Mouse (Mus musculus) gastrocnemius, adult 18-20 months (tissue): ENCODE results near the gene Pip4k2a. TPM values are rescaled to one million over a fixed set of nuclear protein-coding genes. Genes with fewer than 3 reads are reported as not detected.
"Not testable (repeated sequence)": the region's sequence is repeated elsewhere in the genome, so short reads cannot be mapped to it uniquely, and the experiment has no call there.

Experiments
- DNase-seq: peaks from one replicate; pipeline ENCODE4 v3.0.0; 2021; ENCODE audit warnings: low spot score
- long read RNA-seq, 2 experiments: library from polyadenylated mRNA; stranded (forward); transcript quantifications; one replicate each; pipeline ENCODE4 v2.0.0; 2021
- total RNA-seq, 2 experiments: library from RNA; stranded (reverse); gene quantifications; 2 replicates each; pipeline ENCODE4 v1.2.3; 2021

Pip4k2a gene
- 1 to 10 TPM; 2.6 to 2.7 TPM for total RNA-seq
- long read RNA-seq, experiment 1, transcript Pip4k2a-201 (10 exons, 3,477 nt): major isoform, 6 of 6 reads
- long read RNA-seq, experiment 1, partial matches to known transcripts: 0 of 6 reads
- long read RNA-seq, experiment 1, other reads (novel, unspliced or antisense): 0 of 6 reads
- long read RNA-seq, experiment 2, partial matches to known transcripts: 0 of 4 reads
- long read RNA-seq, experiment 2, other reads (novel, unspliced or antisense): 1 of 4 reads

GRCm38 (mm10) chr2:18998054-18998478 lies at the start of gene Pip4k2a, which contains the start of gene 4930426L09Rik:
Pip4k2a (minus strand) TSS chr2:18998126.
4930426L09Rik (plus strand) TSS chr2:18998343.
- peak; percentile 89 for DNase-seq

DNA sequence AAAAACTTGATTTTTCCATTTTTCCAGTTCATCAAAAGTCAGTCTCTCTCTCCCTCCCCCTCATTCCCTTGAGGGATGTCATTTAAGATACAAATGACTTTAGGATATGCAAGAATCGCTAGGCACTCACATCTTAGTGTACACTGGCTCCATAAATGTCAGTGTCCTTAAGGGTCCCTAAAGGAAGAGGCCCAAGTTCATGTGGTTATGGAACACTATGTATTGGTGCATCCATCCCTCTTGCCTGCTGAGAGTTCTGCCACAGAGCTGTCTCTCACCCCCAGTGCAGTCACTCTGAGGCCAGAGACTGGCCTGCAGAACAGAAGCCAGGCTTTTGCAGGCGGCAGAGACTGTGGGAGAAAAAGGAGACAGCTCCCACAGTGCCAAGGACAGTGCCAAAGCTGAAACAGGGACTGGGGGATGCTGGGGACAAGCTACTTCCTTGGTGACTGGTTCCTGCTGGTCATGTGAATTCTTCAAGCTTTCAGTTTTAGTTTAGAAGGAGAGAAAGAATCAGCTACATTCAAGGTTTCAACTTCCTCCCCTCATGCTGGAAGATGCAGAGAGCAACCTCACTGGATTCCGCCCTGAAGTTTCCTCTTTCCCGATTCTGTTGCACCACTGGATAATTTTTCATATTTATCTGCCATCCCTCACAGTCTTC lies 40.1 kb upstream of the Pip4k2a start:
- no peak for DNase-seq

- no peak for DNase-seq
These were observed 39.5 kb upstream of the Pip4k2a start for GRCm38 (mm10) chr2:19037430-19037829.

DNA sequence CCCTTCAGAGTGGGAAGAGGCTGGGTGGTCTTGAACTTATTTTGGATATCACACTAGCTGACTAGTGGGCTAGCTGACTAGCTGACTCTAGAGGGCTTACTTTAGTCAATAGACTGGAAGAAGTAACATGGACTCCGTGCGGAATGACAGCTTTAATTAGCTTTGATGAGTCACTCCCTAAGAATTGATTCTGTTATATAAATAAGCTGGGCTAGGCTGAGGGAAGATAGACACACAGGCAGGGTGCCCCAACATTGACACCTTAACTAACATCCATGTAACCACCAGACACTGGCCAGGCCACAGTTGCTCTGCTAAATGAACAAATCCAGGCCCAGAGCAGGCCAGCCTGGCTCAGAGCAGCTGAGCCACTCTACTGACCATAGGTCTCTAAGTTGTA lies 26.9 kb upstream of the Pip4k2a start:
- no peak for DNase-seq

- DNase-seq: no peak
These were observed 20.1 kb upstream of the Pip4k2a start for GRCm38 (mm10) chr2:19018034-19018433.

GRCm38 (mm10) chr2:19016839-19017238 lies 18.9 kb upstream of the Pip4k2a start:
- no peak for DNase-seq

DNA sequence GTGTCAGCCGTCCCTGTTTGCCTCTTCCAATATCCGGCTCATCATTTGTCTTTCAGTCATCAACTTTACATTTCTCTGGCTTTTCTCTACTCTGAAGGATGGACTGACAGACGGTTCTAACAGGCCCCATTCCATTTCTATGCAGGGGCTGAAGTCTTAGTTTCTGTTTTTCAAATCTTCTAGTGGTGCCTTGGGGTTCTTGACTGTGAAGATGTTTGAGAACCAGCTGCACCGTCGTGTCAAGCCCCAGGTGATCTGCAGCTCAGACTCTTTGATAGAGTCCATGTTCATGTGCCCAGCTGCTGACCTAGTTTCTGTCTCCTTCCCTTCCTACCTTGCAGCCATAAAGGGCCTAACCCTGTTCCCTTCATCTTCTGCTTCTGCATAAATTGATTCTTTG lies 18.4 kb upstream of the Pip4k2a start:
- DNase-seq: no peak

DNA sequence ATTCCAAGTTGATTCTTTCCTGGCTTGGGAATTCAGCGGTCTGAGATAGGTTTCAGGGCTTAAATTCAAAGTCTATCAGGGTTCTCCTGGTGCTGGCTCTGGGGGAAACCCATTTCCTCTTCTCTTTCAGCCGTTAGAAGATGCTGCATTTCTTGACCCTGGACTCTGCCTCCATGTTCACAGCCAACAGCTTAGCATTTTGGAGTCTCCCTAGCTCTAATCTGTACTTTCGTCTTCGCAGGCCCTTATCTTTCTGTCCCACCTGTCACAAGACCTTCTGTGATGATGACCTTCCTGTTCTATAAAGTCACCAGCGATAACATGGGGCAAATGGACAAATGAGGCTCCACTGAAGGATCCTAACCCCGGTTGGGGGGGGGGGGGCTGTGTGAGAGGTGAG lies 13.5 kb upstream of the Pip4k2a start:
- no peak for DNase-seq

GRCm38 (mm10) chr2:19010541-19010940 lies 12.6 kb upstream of the Pip4k2a start:
- DNase-seq: not testable (repeated sequence)

- DNase-seq: no peak
These were observed 9.7 kb upstream of the Pip4k2a start for GRCm38 (mm10) chr2:19007580-19007979.

DNA sequence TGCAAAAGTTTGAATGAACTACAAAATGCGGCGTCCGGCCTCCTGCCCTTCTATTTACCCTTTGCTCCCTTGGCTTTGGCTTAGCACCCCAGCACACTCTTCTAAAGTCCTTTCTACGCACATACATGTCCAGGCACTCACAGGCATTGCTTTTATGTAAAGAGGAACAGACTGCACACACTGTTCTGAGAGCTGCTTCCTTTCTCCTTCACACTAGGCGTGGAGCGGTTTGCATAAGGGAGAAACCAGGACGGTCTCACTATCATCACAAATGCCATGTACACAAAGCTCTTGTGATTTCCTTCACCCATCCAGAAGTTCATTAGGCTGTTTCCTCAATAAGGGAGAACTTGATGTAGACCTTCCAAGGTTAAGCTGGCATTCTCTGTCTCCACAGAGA lies 8.2 kb upstream of the Pip4k2a start:
- DNase-seq: no peak

DNA sequence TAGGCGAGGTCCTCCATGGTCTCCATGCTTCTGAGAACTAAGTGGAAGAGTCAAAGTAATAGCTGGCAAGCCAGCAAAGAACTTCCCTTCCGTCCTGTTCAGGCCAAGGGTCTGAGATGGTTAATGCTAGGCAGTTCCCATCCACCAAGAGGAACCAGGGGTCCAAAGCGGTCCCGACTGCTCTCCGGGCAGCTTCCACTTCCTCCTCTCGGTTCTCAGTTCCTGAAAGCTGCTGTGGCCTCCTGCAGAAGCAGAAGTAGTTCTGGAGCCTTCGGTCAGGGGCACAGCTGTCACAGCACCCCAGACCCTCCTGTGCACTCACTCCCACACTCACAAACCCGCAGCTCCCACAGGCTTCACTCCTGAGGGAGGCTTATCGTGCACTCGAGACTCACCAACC lies 6.9 kb upstream of the Pip4k2a start:
- peak; percentile 11 for DNase-seq

DNA sequence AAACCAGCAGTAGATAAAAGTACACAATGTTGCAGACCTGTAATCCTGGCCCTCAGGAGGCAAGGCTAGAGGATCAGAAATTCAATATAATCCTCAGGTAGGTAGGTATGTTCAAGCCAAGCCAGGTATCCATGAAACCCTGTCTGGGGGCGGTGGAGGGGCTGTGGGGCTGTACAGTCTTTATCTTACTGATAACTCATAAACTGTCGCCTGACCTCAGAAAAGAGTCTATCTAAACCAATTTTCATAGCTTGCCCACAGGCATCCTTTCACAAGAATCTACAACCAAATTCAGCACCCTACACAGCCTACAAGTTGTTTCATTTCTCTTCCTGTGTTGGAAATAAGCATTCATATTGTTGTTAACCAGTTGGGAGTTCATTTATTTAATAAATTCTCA lies 1.5 kb upstream of the Pip4k2a start:
- no peak for DNase-seq

DNA sequence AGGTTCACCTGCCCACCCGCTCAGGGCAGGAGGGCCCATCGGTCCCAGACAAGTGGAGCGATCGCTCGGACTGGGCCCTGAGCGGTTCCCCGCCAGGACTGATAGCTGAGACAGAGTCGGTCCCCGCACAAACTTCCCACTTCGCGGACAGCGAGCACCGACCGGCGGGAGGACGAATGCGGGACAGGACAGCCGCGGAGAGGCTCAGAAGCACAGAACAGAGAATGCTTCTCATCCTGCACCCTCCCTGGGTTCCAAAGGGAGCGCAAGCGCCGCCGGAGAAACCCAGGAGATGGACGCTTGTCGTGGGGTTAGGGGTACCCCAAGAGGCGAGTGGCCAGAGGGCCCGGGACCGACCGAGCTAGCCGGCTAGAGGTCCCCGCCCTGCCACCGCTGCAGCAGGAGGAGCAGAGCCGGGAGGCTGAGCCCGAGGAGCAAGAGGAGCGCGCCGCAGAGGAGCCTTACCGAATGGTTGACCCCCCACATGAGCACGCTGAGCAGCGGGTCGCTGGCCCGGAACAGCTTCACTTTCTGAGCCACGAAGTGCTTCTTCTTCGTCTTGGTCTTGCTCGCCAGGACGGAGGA lies 447 bp downstream of the Pip4k2a start:
- peak; percentile 11 for DNase-seq

DNA sequence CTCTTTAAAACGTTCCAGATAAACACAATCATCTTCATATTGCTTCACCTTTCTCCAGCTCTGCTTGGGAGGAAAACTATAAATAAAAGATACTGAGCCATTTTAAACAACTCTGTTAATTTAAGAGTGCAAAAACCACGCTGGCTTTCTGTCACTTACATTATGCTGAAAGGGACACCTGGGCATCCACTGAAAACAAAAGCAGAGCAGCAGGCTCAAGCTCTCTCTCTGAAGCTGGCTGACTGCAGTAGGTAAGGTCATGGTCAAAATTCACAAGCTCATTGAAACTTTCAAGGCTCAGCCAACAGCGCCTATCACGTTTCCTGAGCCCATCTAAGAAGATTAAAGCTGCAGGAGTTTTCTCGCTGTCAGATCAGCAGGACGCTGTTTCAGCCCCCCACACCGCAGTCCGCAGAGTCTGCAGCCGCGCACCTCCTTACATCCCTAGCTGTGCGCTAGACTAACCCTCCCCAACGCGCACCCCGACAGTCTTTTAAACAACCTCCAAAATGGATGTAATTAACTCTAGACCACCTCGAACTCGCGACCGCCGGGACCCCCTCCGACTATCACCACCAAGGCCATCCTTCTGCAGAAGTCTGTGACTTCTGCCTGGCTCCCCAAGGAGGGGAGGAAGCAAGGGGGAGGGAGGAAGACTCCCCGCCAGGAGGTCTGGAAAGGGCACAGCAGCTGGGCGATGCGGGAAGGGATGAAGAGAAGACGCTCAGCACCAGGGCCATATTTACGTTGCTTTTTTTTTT lies 1.3 kb downstream of the Pip4k2a start:
- DNase-seq: no peak

GRCm38 (mm10) chr2:18992512-18993510 lies 5.1 kb downstream of the Pip4k2a start:
- DNase-seq: no peak

- DNase-seq: no peak
These were observed 9.0 kb downstream of the Pip4k2a start for GRCm38 (mm10) chr2:18988885-18989284.

GRCm38 (mm10) chr2:18985506-18985905 lies 12.4 kb downstream of the Pip4k2a start:
- no peak for DNase-seq

DNA sequence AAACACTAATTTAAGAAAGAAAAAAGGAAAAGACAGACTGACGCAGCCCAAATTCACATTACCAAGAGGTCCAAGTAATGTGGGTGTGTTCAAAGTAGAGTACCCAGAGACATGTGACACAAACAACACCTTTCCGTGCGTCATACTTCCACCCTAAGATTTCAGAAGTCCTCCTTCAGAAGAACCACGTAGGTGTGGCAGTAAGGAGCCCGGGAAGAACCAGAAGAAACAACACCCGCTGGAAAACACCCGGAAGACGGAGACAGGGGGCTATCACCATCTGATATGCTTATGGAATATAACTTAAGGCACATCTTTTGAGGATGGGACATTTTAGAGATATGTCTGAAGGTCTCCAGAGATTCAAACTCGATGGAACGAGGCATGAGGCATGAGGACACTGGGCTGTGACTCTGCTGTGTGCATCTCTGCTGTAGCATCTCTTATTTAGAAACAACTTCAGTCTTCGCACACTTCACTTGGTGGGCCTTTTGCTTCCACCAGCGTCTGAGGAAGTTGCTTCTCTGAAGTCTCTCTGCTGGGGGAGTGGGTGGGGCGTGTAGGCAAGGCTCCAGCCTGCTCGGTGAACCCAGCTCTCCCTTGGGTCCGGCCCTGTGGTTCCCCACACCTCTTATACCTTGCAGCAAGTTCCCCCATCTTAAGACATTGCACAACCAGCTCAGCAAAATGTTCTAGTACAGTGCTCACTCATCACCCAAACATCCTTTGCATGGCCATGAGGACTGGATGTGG lies 13.7 kb downstream of the Pip4k2a start:
- no peak for DNase-seq

DNA sequence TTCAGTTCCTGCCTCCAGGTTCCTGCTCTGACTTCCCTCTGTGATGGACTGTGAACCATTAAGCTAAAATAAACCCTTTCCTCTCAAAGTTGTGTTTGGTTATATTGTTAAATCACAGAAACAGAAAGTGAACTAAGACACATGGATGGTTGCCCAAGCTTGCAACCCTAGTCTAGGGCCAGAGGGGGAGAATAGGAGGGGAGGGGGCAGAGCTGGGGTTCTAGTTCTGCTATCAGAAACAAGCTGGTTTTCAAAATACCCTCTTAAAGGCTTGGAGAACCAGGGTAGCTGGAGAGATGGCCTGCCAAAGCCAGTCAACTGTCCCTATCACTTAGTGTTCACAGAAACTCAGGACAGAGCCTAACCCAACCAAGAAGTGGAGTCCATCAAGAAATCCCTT lies 14.4 kb downstream of the Pip4k2a start:
- no peak for DNase-seq
